Mouse (Mus musculus) liver, embryonic 11.5 days (tissue): ENCODE data around the gene Ly6g5b. TPM values are rescaled to one million over a fixed set of nuclear protein-coding genes. Genes with fewer than 3 reads are reported as not detected.
A peak's percentile ranks its signal among the peaks of the same experiment; 100 is the strongest.

Experiments
- ATAC-seq: fragments of 200-750 bp; cut with Nextera tagmentation; replicated peaks from 2 replicates; pipeline ENCODE4 v1.8.0; 2017; ENCODE audit warnings: moderate number of reproducible peaks, mild to moderate bottlenecking, moderate TSS enrichment, moderate library complexity; ENCODE audit not compliant: low FRiP score
- DNase-seq: peaks from one replicate; pipeline ENCODE4 v3.0.0-alpha.2; 2017; ENCODE audit warnings: low spot score
- H3K27ac ChIP-seq: fragments of 300-500 bp; sonication (generic); 2 replicates; pipeline ENCODE4 v1.5.1; 2014; ENCODE audit warnings: mild to moderate bottlenecking, low read depth, low read length, control low read depth
- H3K27me3 ChIP-seq: fragments of 300-500 bp; sonication (generic); replicated peaks from 2 replicates; pipeline ENCODE4 v1.6.1; 2014; ENCODE audit warnings: low read length, mixed read lengths; ENCODE audit not compliant: control insufficient read depth, insufficient read depth
- H3K36me3 ChIP-seq: fragments of 300-500 bp; sonication (generic); 2 replicates; pipeline ENCODE4 v1.6.1; 2014; ENCODE audit warnings: mild to moderate bottlenecking, low read length, moderate library complexity, mixed read lengths; ENCODE audit not compliant: control insufficient read depth, insufficient read depth
- H3K4me1 ChIP-seq: fragments of 300-500 bp; sonication (generic); replicated peaks from 2 replicates; pipeline ENCODE4 v1.6.1; 2014; ENCODE audit warnings: low read length, mixed read lengths; ENCODE audit not compliant: control insufficient read depth, insufficient read depth
- H3K4me2 ChIP-seq: fragments of 300-500 bp; sonication (generic); 2 replicates; pipeline ENCODE4 v1.6.1; 2014; ENCODE audit warnings: mild to moderate bottlenecking, control low read depth, moderate library complexity
- H3K4me3 ChIP-seq: fragments of 300-500 bp; sonication (generic); 2 replicates; pipeline ENCODE4 v1.5.1; 2014; ENCODE audit warnings: low read depth, low read length, control low read depth
- H3K9ac ChIP-seq: fragments of 300-500 bp; sonication (generic); 2 replicates; pipeline ENCODE4 v1.6.1; 2014; ENCODE audit warnings: low read depth, low read length, control low read depth
- H3K9me3 ChIP-seq: fragments of 300-500 bp; sonication (generic); 2 replicates; pipeline ENCODE4 v1.6.1; 2016; ENCODE audit warnings: low read length, inconsistent platforms, mixed read lengths; ENCODE audit not compliant: control insufficient read depth
- WGBS: fragments of 180-500 bp; shearing (Covaris S2); extraction: QIAGEN DNeasy Blood & Tissue Kit; methylation state at CpG from one replicate; pipeline ENCODE4 v1.1.7; 2014; 5-methylcytosine and 5-hydroxymethylcytosine counted together
- polyA plus RNA-seq: library from polyadenylated mRNA; unstranded; fragments of >200 nt; fragmentation: Nextera tagmentation; extraction: Ambion mirVana; gene quantifications from 2 replicates; pipeline ENCODE4 v1.2.1, GENCODE M21; 2014

Ly6g5b gene
- polyA plus RNA-seq, 1 experiment from 2014 or later = 0.89 TPM

DNA sequence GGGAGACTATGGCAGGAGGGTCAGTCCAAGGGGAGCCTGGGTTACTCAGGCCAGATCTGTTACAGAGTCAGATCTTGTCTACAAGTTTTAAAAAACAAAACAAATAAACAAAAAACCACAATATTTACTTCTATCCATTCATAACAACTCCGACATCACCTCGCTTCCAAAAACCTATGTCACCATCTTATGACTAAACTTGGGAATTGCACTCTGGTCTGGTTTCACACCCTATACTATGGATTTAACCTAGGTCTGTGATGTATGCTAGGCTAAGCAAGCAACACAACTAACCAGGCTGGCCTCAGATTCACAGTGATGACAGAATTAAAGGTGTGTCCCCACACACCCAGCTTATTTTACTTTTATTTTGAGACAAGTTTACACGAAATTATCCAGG, 8.7 kb downstream of the Ly6g5b start:
- Histone ChIP-seq H3K9ac (no peak overlapping the region), H3K36me3 (peaks cover 19% of the 10 kb centered on the region), H3K27me3 (no peaks in the 10 kb centered on the region), H3K4me3 (no peak overlapping the region), H3K9me3 (no peaks in the 10 kb centered on the region), H3K4me2 (no peak overlapping the region; the same call in 1 of the 2 replicates), H3K4me1 (peaks cover 41% of the 10 kb centered on the region), H3K27ac (no peak overlapping the region)
- WGBS = 71% methylated on average over 3 of the region's 3 CpGs
- ATAC-seq = no peak
- DNase-seq = no peak

DNA sequence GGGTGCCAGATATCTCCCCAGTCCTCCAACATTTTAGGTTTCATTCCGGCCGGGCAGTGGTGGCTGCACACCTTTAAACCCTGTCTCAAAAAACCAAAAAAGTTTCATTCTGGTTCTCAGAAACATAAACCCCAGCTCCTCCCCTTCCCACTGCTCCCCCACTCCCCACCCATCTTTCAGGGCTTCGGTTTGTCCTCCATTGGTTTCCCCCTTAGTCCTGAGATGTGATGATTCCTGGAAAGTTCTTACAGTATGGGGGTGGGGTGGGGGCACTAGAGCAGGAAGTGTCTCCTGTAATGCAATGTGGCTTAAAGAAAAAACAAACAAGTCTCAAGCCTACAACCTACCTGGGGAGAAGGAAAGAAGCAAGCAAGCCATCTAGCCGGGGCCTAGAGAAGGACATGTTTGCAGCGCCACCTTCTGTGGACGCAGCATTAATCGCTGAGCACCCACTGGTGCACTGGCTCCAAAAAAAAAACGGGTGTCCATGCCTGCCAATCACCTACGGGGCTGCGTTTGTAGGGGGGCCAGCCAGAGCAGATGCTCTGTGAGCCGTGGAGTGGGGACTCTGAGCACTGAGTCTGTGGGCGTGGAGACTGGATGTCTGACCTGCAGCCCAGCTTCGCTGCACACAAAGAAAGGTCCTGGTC, 9.4 kb downstream of the Ly6g5b start:
- H3K4me3 ChIP-seq = no peak overlapping the region
- no peak for DNase-seq
- H3K9me3 ChIP-seq = no peaks in the 10 kb centered on the region
- peak overlapping the region; percentile 7; the same call in 1 of the 2 replicates for H3K9ac ChIP-seq
- peaks cover 41% of the 10 kb centered on the region for H3K4me1 ChIP-seq
- H3K4me2 ChIP-seq = peak overlapping the region; percentile 27
- H3K36me3 ChIP-seq = peaks cover 26% of the 10 kb centered on the region
- 30% methylated on average over 13 of the region's 13 CpGs for WGBS
- peak; percentile 53; the same call in 1 of the 2 replicates for ATAC-seq
- peak overlapping the region; percentile 57 for H3K27ac ChIP-seq
- no peaks in the 10 kb centered on the region for H3K27me3 ChIP-seq

DNA sequence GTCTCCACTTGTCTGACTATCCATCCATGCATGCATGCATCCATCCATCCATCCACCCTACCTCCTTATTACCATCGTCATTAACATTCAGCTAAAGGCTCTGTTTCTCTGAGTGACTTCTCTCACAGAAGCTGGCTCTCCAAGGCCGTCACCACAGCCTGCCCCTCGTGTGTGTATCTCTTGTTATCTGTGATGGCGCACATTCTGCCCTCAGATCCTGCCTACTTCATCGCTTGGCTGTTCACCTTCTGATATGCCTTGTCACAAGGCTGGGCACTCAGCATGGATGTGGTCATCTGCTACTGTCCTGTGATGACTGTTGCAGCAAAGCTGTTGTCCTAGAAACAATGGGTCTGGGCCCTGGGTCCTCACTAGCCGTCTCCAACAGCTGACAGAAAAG, 10.5 kb downstream of the Ly6g5b start:
- Histone ChIP-seq H3K9ac (peak overlapping the region; percentile 52), H3K4me2 (peak overlapping the region; percentile 27), H3K4me1 (peaks cover 41% of the 10 kb centered on the region), H3K27me3 (no peaks in the 10 kb centered on the region), H3K9me3 (no peaks in the 10 kb centered on the region), H3K36me3 (peaks cover 30% of the 10 kb centered on the region), H3K4me3 (no peak overlapping the region), H3K27ac (peak overlapping the region; percentile 73)
- WGBS = 44% methylated on average over 6 of the region's 6 CpGs
- peak; percentile 85 for ATAC-seq
- DNase-seq = no peak

DNA sequence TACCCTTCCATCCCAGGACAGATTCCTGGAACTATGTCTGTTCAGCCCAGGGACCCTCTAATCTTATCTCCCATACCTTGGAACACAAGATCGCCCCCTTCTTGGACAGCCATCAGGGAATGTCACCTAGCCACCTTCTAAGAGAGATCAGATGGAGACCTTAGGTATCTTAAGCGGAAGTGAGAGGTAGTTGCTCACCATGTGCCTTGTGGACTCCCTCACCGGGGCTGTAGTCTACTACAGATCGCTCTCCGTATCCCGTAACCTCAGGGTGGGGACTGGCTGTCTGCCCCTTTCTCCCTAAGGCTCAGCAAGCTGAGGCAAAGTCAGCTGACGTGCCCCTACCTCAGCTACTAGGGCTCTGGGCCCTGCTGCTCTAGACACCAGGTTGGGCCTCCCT, 11.1 kb downstream of the Ly6g5b start:
- DNase-seq (no peak), ATAC-seq (no peak)
- H3K4me3 ChIP-seq = no peak overlapping the region
- no peaks in the 10 kb centered on the region for H3K9me3 ChIP-seq
- peak overlapping the region; percentile 73 for H3K27ac ChIP-seq
- H3K4me1 ChIP-seq = peaks cover 41% of the 10 kb centered on the region
- WGBS = 75% methylated on average over 7 of the region's 7 CpGs
- H3K9ac ChIP-seq = peak overlapping the region; percentile 52
- peak overlapping the region; percentile 27 for H3K4me2 ChIP-seq
- peaks cover 34% of the 10 kb centered on the region for H3K36me3 ChIP-seq
- no peaks in the 10 kb centered on the region for H3K27me3 ChIP-seq

DNA sequence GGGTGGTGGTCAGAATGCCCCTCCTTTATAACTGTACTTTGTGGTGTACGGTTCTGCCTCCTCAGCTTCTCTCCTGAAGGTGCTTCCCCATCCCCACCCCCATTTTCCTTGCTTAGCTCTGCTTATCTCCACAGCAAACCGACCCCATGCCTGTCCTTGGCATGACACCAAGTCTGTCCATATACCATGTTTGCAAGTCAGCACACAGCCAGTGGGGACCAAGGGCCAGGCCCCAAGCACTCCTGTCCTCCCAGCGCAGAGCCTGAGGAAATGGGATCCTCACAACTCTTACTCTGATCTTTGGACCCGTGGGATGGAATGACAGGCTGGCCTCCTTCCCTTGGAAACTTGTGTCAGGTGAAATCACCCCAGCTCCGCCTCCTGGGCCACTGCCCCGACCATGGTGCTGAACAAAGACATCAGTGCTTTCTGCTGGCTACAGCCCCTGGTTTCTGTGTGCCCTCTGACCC, 12.0 kb downstream of the Ly6g5b start:
- Histone ChIP-seq H3K36me3 (peaks cover 34% of the 10 kb centered on the region), H3K27me3 (no peaks in the 10 kb centered on the region), H3K9ac (peak overlapping the region; percentile 52), H3K27ac (peak overlapping the region; percentile 73; the same call in 1 of the 2 replicates), H3K4me1 (peaks cover 41% of the 10 kb centered on the region), H3K4me3 (no peak overlapping the region), H3K4me2 (no peak overlapping the region), H3K9me3 (no peaks in the 10 kb centered on the region)
- DNase-seq = no peak
- ATAC-seq = no peak
- 59% methylated on average over 6 of the region's 6 CpGs for whole genome bisulfite sequencing

DNA sequence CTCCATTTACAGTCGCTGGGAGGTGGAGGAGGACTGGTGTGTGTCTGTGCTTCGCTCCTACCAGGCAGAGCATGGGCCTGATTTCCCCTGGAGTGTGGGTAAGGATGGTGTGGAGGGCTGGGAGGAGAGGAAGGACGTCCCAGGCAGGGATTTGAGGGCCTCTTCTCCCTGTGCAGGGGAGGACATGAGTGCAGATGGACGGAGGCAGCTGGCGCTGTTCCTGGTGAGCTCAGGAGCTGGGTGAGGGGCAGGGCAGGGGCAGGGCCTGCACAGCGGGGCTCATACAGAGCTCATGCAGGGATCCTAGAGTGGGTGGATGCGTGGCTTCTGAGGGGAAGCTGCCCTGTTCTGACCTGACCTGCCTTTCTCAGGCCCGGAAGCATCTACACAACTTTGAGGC, 12.9 kb downstream of the Ly6g5b start:
- Histone ChIP-seq H3K9ac (no peak overlapping the region), H3K27ac (no peak overlapping the region), H3K4me2 (no peak overlapping the region), H3K27me3 (no peaks in the 10 kb centered on the region), H3K4me1 (peaks cover 41% of the 10 kb centered on the region), H3K9me3 (no peaks in the 10 kb centered on the region), H3K4me3 (no peak overlapping the region), H3K36me3 (peaks cover 34% of the 10 kb centered on the region)
- DNase-seq = no peak
- ATAC-seq = no peak
- 77% methylated on average over 8 of the region's 8 CpGs for WGBS

DNA sequence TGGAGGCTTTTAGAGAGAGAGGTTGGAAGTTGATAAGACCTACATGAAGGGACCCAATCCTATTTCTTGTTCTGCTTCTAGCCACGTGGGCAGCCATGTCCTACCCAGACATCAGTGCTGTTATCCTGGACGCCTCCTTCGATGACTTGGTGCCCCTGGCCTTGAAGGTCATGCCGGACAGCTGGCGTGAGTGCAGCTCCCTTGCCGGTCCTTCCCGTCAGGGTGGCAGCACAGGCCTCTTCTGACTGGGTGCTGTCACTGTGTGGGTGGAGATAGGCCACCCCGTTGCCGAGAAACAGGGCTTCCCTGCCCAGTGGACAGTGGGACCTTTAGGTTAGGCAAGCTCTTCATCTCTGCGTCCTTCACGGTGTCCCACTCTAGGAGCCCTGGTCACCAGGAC, 14.1 kb downstream of the Ly6g5b start:
- Histone ChIP-seq H3K9ac (no peak overlapping the region), H3K9me3 (no peaks in the 10 kb centered on the region), H3K27ac (no peak overlapping the region), H3K4me2 (no peak overlapping the region), H3K4me1 (peaks cover 39% of the 10 kb centered on the region), H3K27me3 (no peaks in the 10 kb centered on the region), H3K36me3 (peaks cover 42% of the 10 kb centered on the region), H3K4me3 (no peak overlapping the region)
- 91% methylated on average over 11 of the region's 11 CpGs for WGBS
- DNase-seq (no peak), ATAC-seq (no peak)

DNA sequence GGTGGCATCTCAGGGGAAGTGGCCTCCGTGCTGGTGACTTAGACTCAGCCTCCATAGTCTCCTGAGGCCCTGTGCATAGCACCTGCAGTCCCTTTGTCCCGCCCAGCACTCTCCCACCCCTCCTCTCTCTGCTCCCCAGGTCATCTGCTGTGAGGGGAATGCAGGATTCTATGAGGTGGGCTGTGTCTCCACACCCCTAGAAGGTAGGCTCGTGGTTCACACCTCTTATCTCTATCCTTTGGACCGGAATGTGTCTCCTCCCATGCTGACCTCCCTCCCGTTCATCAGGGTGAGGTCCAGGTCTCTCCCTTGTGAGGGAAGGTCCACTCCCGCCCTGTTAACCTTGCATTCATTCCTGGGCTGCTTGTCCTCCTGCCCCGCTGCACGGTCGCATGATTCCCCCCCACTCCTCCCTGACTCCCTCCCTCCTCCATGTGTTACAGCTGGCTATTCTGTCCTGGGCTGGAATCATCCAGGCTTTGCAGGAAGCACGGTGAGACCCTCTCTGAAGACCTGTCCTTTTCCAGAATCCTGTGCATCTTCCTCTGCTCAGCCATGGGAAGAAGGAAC, 14.9 kb downstream of the Ly6g5b start:
- Histone ChIP-seq H3K4me3 (no peak overlapping the region), H3K9ac (no peak overlapping the region)

DNA sequence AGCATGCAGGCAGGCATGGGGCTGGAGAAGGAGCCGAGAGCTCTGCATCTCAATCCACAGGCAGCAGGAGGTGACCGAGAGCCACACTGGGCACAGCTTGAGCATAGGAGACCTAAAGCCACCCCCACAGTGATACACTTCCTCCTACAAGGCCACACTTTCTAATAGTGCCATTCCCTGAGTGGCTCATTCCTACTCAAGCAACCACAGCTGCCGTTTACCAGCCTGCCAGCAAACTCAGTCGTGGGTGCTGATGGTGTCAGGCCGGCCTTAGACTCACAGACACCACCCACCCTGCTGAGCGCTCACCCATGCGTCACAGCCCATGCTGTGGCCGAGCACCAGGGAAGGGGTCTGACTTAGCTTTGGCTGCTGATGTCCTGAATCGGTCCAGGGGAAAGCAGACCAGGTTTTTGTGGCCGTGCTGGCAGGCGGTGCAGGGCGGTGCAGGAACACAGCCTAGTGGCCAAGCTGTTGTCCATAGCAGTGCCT, 18.0 kb downstream of the Ly6g5b start:
- WGBS = 90% methylated on average over 12 of the region's 12 CpGs
- Histone ChIP-seq H3K27me3 (no peaks in the 10 kb centered on the region), H3K9ac (no peak overlapping the region), H3K9me3 (no peaks in the 10 kb centered on the region), H3K4me1 (peaks cover under 1% of the 10 kb centered on the region; the same call in 1 of the 2 replicates), H3K27ac (no peak overlapping the region), H3K4me2 (no peak overlapping the region), H3K4me3 (no peak overlapping the region), H3K36me3 (peaks cover 39% of the 10 kb centered on the region)
- DNase-seq (no peak), ATAC-seq (no peak)

More for the DNA sequence above, 14.9 kb downstream of the Ly6g5b start:
- Histone ChIP-seq H3K36me3 (peaks cover 44% of the 10 kb centered on the region), H3K4me2 (no peak overlapping the region), H3K27me3 (no peaks in the 10 kb centered on the region), H3K4me1 (peaks cover 30% of the 10 kb centered on the region), H3K9me3 (no peaks in the 10 kb centered on the region), H3K27ac (no peak overlapping the region)
- no peak for ATAC-seq
- DNase-seq = no peak
- WGBS = 72% methylated on average over 10 of the region's 10 CpGs
